Mouse (Mus musculus) liver, embryonic 14.5 days (tissue): ENCODE measurements at regions not wholly inside any gene's neighbourhood (a gene's known extent, or its start where the extent isn't known, plus 50 kb on each side); places are given as distances from the start of the nearest gene placed in this dataset.

Experiments
- ATAC-seq: fragments of 200-750 bp; cut with Nextera tagmentation; 2 replicates; pipeline ENCODE4 v1.8.0; 2017; ENCODE audit warnings: moderate number of reproducible peaks, mild to moderate bottlenecking, moderate library complexity; ENCODE audit not compliant: insufficient read depth
- DNase-seq, 3 experiments: peaks; one replicate each; pipeline ENCODE4 v3.0.0-alpha.2; 2012 to 2013; ENCODE audit warnings: low read depth in 3 of 3, low spot score in 3 of 3
- H3K27ac ChIP-seq: fragments of 300-500 bp; sonication (generic); 2 replicates; pipeline ENCODE4 v1.5.1; 2014; ENCODE audit warnings: moderate library complexity, mild to moderate bottlenecking, control low read depth, inconsistent platforms
- H3K27me3 ChIP-seq: fragments of 300-500 bp; sonication (generic); 2 replicates; pipeline ENCODE4 v1.6.1; 2014; ENCODE audit warnings: mild to moderate bottlenecking, low read length, moderate library complexity; ENCODE audit not compliant: control insufficient read depth, insufficient read depth
- H3K36me3 ChIP-seq: fragments of 300-500 bp; sonication (generic); replicated peaks from 2 replicates; pipeline ENCODE4 v1.6.1; 2014; ENCODE audit warnings: low read depth; ENCODE audit not compliant: control insufficient read depth, insufficient read depth
- H3K4me1 ChIP-seq, 2 experiments: fragments of 200-500 bp in 1 of 2; fragments of 300-500 bp in 1 of 2; sonication (generic) in 1 of 2; replicated peaks; 2 replicates each; pipeline ENCODE4 v1.6.1; 2012 to 2014; ENCODE audit warnings: antibody characterized with exemption in 1 of 2, inconsistent platforms in 1 of 2, low read length in 1 of 2; ENCODE audit not compliant: control insufficient read depth in 2 of 2, insufficient read depth in 2 of 2
- H3K4me2 ChIP-seq: fragments of 300-500 bp; sonication (generic); 2 replicates; pipeline ENCODE4 v1.6.1; 2014; ENCODE audit warnings: low read depth, mild to moderate bottlenecking, control low read depth, moderate library complexity
- H3K4me3 ChIP-seq, 2 experiments: fragments of 200-500 bp in 1 of 2; fragments of 300-500 bp in 1 of 2; sonication (generic) in 1 of 2; 2 replicates each; pipeline ENCODE4 v1.5.1; 2012 to 2014; ENCODE audit warnings: low read depth in 2 of 2, low read length in 2 of 2, mild to moderate bottlenecking in 2 of 2, control low read depth in 1 of 2, inconsistent platforms in 1 of 2, moderate library complexity in 1 of 2; ENCODE audit not compliant: insufficient read depth in 1 of 2
- H3K9ac ChIP-seq: fragments of 300-500 bp; sonication (generic); replicated peaks from 2 replicates; pipeline ENCODE4 v1.6.1; 2014; ENCODE audit warnings: mild to moderate bottlenecking, control low read depth, moderate library complexity
- H3K9me3 ChIP-seq: fragments of 300-500 bp; sonication (generic); 2 replicates; pipeline ENCODE4 v1.6.1; 2016; ENCODE audit warnings: low read length, mixed read lengths; ENCODE audit not compliant: control insufficient read depth
- CTCF ChIP-seq: IDR thresholded peaks from 2 replicates; pipeline ENCODE4 v1.5.1; 2016; ENCODE audit warnings: antibody characterized with exemption, low read depth, control low read depth
- EP300 ChIP-seq: IDR thresholded peaks from 2 replicates; pipeline ENCODE4 v1.6.1; 2016; ENCODE audit warnings: antibody characterized with exemption, low read depth
- WGBS: fragments of 180-500 bp; shearing (Covaris S2); extraction: QIAGEN DNeasy Blood & Tissue Kit; methylation state at CpG from one replicate; pipeline ENCODE4 v1.1.7; 2014; ENCODE audit not compliant: insufficient replicate concordance; 5-methylcytosine and 5-hydroxymethylcytosine counted together

- no peak for TF ChIP-seq CTCF
- TF ChIP-seq EP300 = no peak
- no peak for ATAC-seq
- Histone ChIP-seq H3K4me1 (no peaks in the 10 kb centered on the region), H3K4me2 (no peak overlapping the region), H3K9ac (no peak overlapping the region), H3K9me3 (no peaks in the 10 kb centered on the region), H3K4me3 (no peak overlapping the region), H3K27ac (no peak overlapping the region), H3K36me3 (no peaks in the 10 kb centered on the region), H3K27me3 (no peaks in the 10 kb centered on the region)
- DNase-seq = no peak
- 71% methylated on average over 20 of the region's 20 CpGs for WGBS
Observed at GRCm38 (mm10) chr4:131193900-131194419, 249.8 kb downstream of the Matn1 start.

GRCm38 (mm10) chr4:131196147-131196546 is 252.0 kb downstream of the Matn1 start:
- H3K27ac ChIP-seq = no peak overlapping the region
- H3K27me3 ChIP-seq = no peaks in the 10 kb centered on the region
- TF ChIP-seq EP300 (no peak), CTCF (no peak)
- no peak overlapping the region for H3K4me2 ChIP-seq
- H3K9ac ChIP-seq = no peak overlapping the region
- ATAC-seq = no peak
- WGBS = 63% methylated on average over 4 of the region's 4 CpGs
- no peaks in the 10 kb centered on the region for H3K9me3 ChIP-seq
- H3K4me1 ChIP-seq = no peaks in the 10 kb centered on the region
- H3K36me3 ChIP-seq = no peaks in the 10 kb centered on the region
- no peak for DNase-seq
- H3K4me3 ChIP-seq = no peak overlapping the region

GRCm38 (mm10) chr4:131203721-131204120 is 259.5 kb downstream of the Matn1 start:
- H3K27me3 ChIP-seq = no peaks in the 10 kb centered on the region
- no peak overlapping the region for H3K4me3 ChIP-seq
- no peaks in the 10 kb centered on the region for H3K4me1 ChIP-seq
- H3K27ac ChIP-seq = no peak overlapping the region
- 66% methylated on average over 12 of the region's 12 CpGs for WGBS
- DNase-seq (no peak), ATAC-seq (no peak)
- no peak for TF ChIP-seq EP300
- H3K36me3 ChIP-seq = no peaks in the 10 kb centered on the region
- no peak overlapping the region for H3K4me2 ChIP-seq
- no peak overlapping the region for H3K9ac ChIP-seq
- H3K9me3 ChIP-seq = no peaks in the 10 kb centered on the region

- Histone ChIP-seq H3K4me1 (no peaks in the 10 kb centered on the region), H3K27ac (no peak overlapping the region), H3K4me2 (no peak overlapping the region), H3K9me3 (no peaks in the 10 kb centered on the region), H3K9ac (no peak overlapping the region), H3K4me3 (no peak overlapping the region), H3K36me3 (no peaks in the 10 kb centered on the region), H3K27me3 (no peaks in the 10 kb centered on the region)
- 52% methylated on average over 3 of the region's 3 CpGs for WGBS
- TF ChIP-seq CTCF (no peak), EP300 (no peak)
- no peak for ATAC-seq
- DNase-seq = no peak
Observed at GRCm38 (mm10) chr4:131204722-131205121, 260.5 kb downstream of the Matn1 start.

GRCm38 (mm10) chr4:131205127-131205526 is 260.9 kb downstream of the Matn1 start:
- Histone ChIP-seq H3K9ac (no peak overlapping the region), H3K4me3 (no peak overlapping the region), H3K9me3 (no peaks in the 10 kb centered on the region), H3K4me2 (no peak overlapping the region), H3K27me3 (no peaks in the 10 kb centered on the region), H3K36me3 (no peaks in the 10 kb centered on the region), H3K4me1 (no peaks in the 10 kb centered on the region), H3K27ac (no peak overlapping the region)
- DNase-seq (no peak), ATAC-seq (no peak)
- TF ChIP-seq EP300 = no peak
- no peak for TF ChIP-seq CTCF
- 46% methylated on average over 2 of the region's 2 CpGs for WGBS
